Mouse (Mus musculus) liver, embryonic 18 days (tissue): Measurements from ENCODE around the gene Gm8068. TPM values are rescaled to one million over a fixed set of nuclear protein-coding genes. Genes with fewer than 3 reads are reported as not detected.

Experiments
- polyA plus RNA-seq: library from polyadenylated mRNA; depleted of rRNA; stranded (reverse); fragments of >200 nt; gene quantifications from 2 replicates; pipeline ENCODE4 v1.2.3, GENCODE M21; 2012; rRNA removed

Gm8068 gene
- not detected in 2 replicates for polyA plus RNA-seq

GRCm38 (mm10) chr14:41701785-41702184, at the start of gene Gm8068:
Gene Gm8068 (minus strand): TSS chr14:41701885.

GRCm38 (mm10) chr14:41750514-41750913, 48.8 kb upstream of the Gm8068 start, which contains the start of gene Gm7929:
Gene Gm7929 (minus strand): TSS chr14:41750614.

Other genes with a start within 250 kb of the Gm8068 start
- not detected in 2 replicates for gene Gm7954, start 248.4 kb downstream of the Gm8068 start, polyA plus RNA-seq
- not detected in 2 replicates for gene Gm3486, start 212.4 kb downstream of the Gm8068 start, polyA plus RNA-seq
- gene Gm7970, start 146.3 kb downstream of the Gm8068 start, polyA plus RNA-seq: not detected in 2 replicates
- gene 1700049E17Rik2, start 128.7 kb downstream of the Gm8068 start, polyA plus RNA-seq: not detected in 2 replicates
- not detected in 2 replicates for gene Gm3072, start 77.3 kb downstream of the Gm8068 start, polyA plus RNA-seq
- not detected in 2 replicates for gene Gm3676, start 55.4 kb downstream of the Gm8068 start, polyA plus RNA-seq
- not detected in 2 replicates for gene Gm7929, start 48.7 kb upstream of the Gm8068 start, polyA plus RNA-seq
- gene Gm47189, start 70.6 kb upstream of the Gm8068 start, polyA plus RNA-seq: not detected in 2 replicates
- not detected in 2 replicates for gene Gm7980, start 205.4 kb upstream of the Gm8068 start, polyA plus RNA-seq
- gene 1700049E17Rik1, start 223.1 kb upstream of the Gm8068 start, polyA plus RNA-seq: not detected in 2 replicates
- gene 1700024B05Rik, start 242.1 kb upstream of the Gm8068 start, polyA plus RNA-seq: not detected in 2 replicates